Mouse (Mus musculus) G1E (cell line): Measurements from ENCODE around the gene Nlrx1.

Experiments
- CTCF ChIP-seq: IDR thresholded peaks from 2 replicates; pipeline ENCODE4 v1.5.1; 2012; ENCODE audit warnings: low read depth, low read length, inconsistent platforms, mixed read lengths
- GATA1 ChIP-seq: IDR thresholded peaks from 2 replicates; pipeline ENCODE4 v1.6.1; 2012; ENCODE audit warnings: borderline replicate concordance, low read length, inconsistent platforms, mixed read lengths
- POLR2AphosphoS5 ChIP-seq: IDR thresholded peaks from 2 replicates; pipeline ENCODE4 v1.6.1; 2012; ENCODE audit warnings: low read depth, low read length, inconsistent platforms; ENCODE audit not compliant: insufficient replicate concordance

DNA sequence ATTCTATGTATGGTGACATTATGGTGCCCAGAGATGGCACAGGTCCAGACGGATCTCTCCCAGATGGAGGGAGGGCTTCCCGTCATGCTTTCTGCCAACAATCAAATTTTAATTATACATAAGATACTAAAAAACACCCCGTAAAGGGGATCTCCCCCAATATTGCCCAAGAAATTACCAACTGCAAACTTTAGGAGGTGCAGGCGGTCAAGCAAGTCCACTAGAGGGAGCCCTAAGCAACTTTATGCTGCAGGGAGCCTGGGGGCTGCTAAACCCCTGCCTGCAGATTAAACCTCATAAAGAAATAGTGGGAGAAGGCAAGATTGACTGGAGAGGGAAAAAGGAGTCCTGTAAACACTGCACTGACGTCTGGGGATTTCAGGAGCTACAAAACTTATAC lies 29.0 kb downstream of the Nlrx1 start:
- peak; percentile 51; the same call in 1 of the 2 replicates for TF ChIP-seq CTCF
- TF ChIP-seq POLR2AphosphoS5 = no peak
- TF ChIP-seq GATA1 = no peak
